Mouse (Mus musculus): ENCODE data around the gene Rras. TPM values are rescaled to one million over a fixed set of nuclear protein-coding genes. Genes with fewer than 3 reads are reported as not detected.

Gene Rras
- polyA plus RNA-seq, 1 experiment, result 55.1 TPM

- DNase-seq (ENCODE audit: low read depth in 1 of 2, low spot score in 2 of 2), result peak; percentile 93 to 99
- TF ChIP-seq CTCF (IDR thresholded peaks at IDR 0.05; ENCODE audit: extremely low read depth, insufficient read depth, insufficient read length, insufficient replicate concordance) (no peak), POLR2A (IDR thresholded peaks at IDR 0.05; ENCODE audit: low read depth, low read length) (peak; percentile 69)
- Histone ChIP-seq H3K27ac (ENCODE audit: insufficient read depth, low read length) (peak within 1 kb of the TSS; percentile 83), H3K27me3 (ENCODE audit: control insufficient read depth, insufficient read depth, low read length) (no peaks in the 10 kb centered on the region), H3K4me1 (ENCODE audit: control insufficient read depth, insufficient read depth, insufficient read length) (peaks cover 2% of the 10 kb centered on the region; the same call in 1 of the 2 replicates), H3K36me3 (ENCODE audit: control insufficient read depth, insufficient read depth, low read length) (peaks cover 8% of the 10 kb centered on the region), H3K4me3 (ENCODE audit: extremely low read depth, insufficient read depth, insufficient read length) (peak within 1 kb of the TSS; percentile 70)
- under 1% methylated on average over 42 of the region's 42 CpGs for whole genome bisulfite sequencing
Observed at GRCm38 (mm10) chr7:44986192-44986878, 31.4 kb upstream of the Rras start, which contains the start of gene Prmt1. Gene Prmt1, minus strand, starts transcription at chr7:44986568.

GRCm38 (mm10) chr7:44986879-44987718 lies 30.7 kb upstream of the Rras start:
- WGBS, result 1% methylated on average over 29 of the region's 29 CpGs

GRCm38 (mm10) chr7:44996672-44997071 lies 21.1 kb upstream of the Rras start:
- Histone ChIP-seq H3K27me3 (ENCODE audit: control insufficient read depth, insufficient read depth, low read length) (no peaks in the 10 kb centered on the region), H3K36me3 (ENCODE audit: control insufficient read depth, insufficient read depth, low read length) (peaks cover 28% of the 10 kb centered on the region), H3K4me1 (ENCODE audit: control insufficient read depth, insufficient read depth, insufficient read length) (peaks cover 17% of the 10 kb centered on the region; the same call in 1 of the 2 replicates), H3K4me3 (ENCODE audit: extremely low read depth, insufficient read depth, insufficient read length) (peak overlapping the region; percentile 92), H3K27ac (ENCODE audit: insufficient read depth, low read length) (peak overlapping the region; percentile 5; the same call in 1 of the 2 replicates)
- 9% methylated on average over 10 of the region's 10 CpGs for WGBS
- no peak for DNase-seq (ENCODE audit: low read depth in 1 of 2, low spot score in 2 of 2)
- no peak for TF ChIP-seq POLR2A (IDR thresholded peaks at IDR 0.05; ENCODE audit: low read depth, low read length)
- no peak for TF ChIP-seq CTCF (IDR thresholded peaks at IDR 0.05; ENCODE audit: extremely low read depth, insufficient read depth, insufficient read length, insufficient replicate concordance)

More at GRCm38 (mm10) chr7:44986879-44987718, 30.7 kb upstream of the Rras start:
- H3K36me3 ChIP-seq (ENCODE audit: control insufficient read depth, insufficient read depth, low read length), result peaks cover 6% of the 10 kb centered on the region
- peak overlapping the region; percentile 81 for H3K27ac ChIP-seq (ENCODE audit: insufficient read depth, low read length)
- H3K4me1 ChIP-seq (ENCODE audit: control insufficient read depth, insufficient read depth, insufficient read length), result peaks cover 2% of the 10 kb centered on the region; the same call in 1 of the 2 replicates
- no peak for DNase-seq (ENCODE audit: low read depth in 1 of 2, low spot score in 2 of 2)
- no peaks in the 10 kb centered on the region for H3K27me3 ChIP-seq (ENCODE audit: control insufficient read depth, insufficient read depth, low read length)
- TF ChIP-seq CTCF (IDR thresholded peaks at IDR 0.05; ENCODE audit: extremely low read depth, insufficient read depth, insufficient read length, insufficient replicate concordance), result no peak
- TF ChIP-seq POLR2A (IDR thresholded peaks at IDR 0.05; ENCODE audit: low read depth, low read length), result no peak; the same call in 1 of the 2 replicates
- peak overlapping the region; percentile 70 for H3K4me3 ChIP-seq (ENCODE audit: extremely low read depth, insufficient read depth, insufficient read length)

GRCm38 (mm10) chr7:44997231-44997939 lies 20.4 kb upstream of the Rras start, which contains the start of gene Irf3:
Gene Irf3, plus strand, starts transcription at chr7:44997648.
- H3K36me3 ChIP-seq (ENCODE audit: control insufficient read depth, insufficient read depth, low read length), result peaks cover 30% of the 10 kb centered on the region
- peak; percentile 91 for TF ChIP-seq POLR2A (IDR thresholded peaks at IDR 0.05; ENCODE audit: low read depth, low read length)
- no peak for TF ChIP-seq CTCF (IDR thresholded peaks at IDR 0.05; ENCODE audit: extremely low read depth, insufficient read depth, insufficient read length, insufficient replicate concordance)
- peaks cover 17% of the 10 kb centered on the region; the same call in 1 of the 2 replicates for H3K4me1 ChIP-seq (ENCODE audit: control insufficient read depth, insufficient read depth, insufficient read length)
- peak within 1 kb of the TSS; percentile 90 for H3K27ac ChIP-seq (ENCODE audit: insufficient read depth, low read length)
- no peaks in the 10 kb centered on the region for H3K27me3 ChIP-seq (ENCODE audit: control insufficient read depth, insufficient read depth, low read length)
- peak within 1 kb of the TSS; percentile 92 for H3K4me3 ChIP-seq (ENCODE audit: extremely low read depth, insufficient read depth, insufficient read length)
- under 1% methylated on average over 43 of the region's 43 CpGs for WGBS
- peak; percentile 96 to 97 for DNase-seq (ENCODE audit: low read depth in 1 of 2, low spot score in 2 of 2)

- peaks cover 17% of the 10 kb centered on the region; the same call in 1 of the 2 replicates for H3K4me1 ChIP-seq (ENCODE audit: control insufficient read depth, insufficient read depth, insufficient read length)
- H3K27me3 ChIP-seq (ENCODE audit: control insufficient read depth, insufficient read depth, low read length), result no peaks in the 10 kb centered on the region
- peak overlapping the region; percentile 75 for H3K4me3 ChIP-seq (ENCODE audit: extremely low read depth, insufficient read depth, insufficient read length)
- DNase-seq (ENCODE audit: low read depth in 1 of 2, low spot score in 2 of 2), result no peak
- 1% methylated on average over 15 of the region's 15 CpGs for WGBS
- peaks cover 30% of the 10 kb centered on the region for H3K36me3 ChIP-seq (ENCODE audit: control insufficient read depth, insufficient read depth, low read length)
- H3K27ac ChIP-seq (ENCODE audit: insufficient read depth, low read length), result peak overlapping the region; percentile 82
- TF ChIP-seq POLR2A (IDR thresholded peaks at IDR 0.05; ENCODE audit: low read depth, low read length), result no peak
- TF ChIP-seq CTCF (IDR thresholded peaks at IDR 0.05; ENCODE audit: extremely low read depth, insufficient read depth, insufficient read length, insufficient replicate concordance), result no peak
Observed at GRCm38 (mm10) chr7:44997940-44998428, 19.8 kb upstream of the Rras start.

GRCm38 (mm10) chr7:44998501-44998955 lies 19.2 kb upstream of the Rras start, which contains the start of gene Bcl2l12:
Gene Bcl2l12, minus strand, starts transcription at chr7:44998712.
- WGBS, result under 1% methylated on average over 18 of the region's 18 CpGs
- H3K4me1 ChIP-seq (ENCODE audit: control insufficient read depth, insufficient read depth, insufficient read length), result peaks cover 17% of the 10 kb centered on the region; the same call in 1 of the 2 replicates
- no peak for TF ChIP-seq CTCF (IDR thresholded peaks at IDR 0.05; ENCODE audit: extremely low read depth, insufficient read depth, insufficient read length, insufficient replicate concordance)
- TF ChIP-seq POLR2A (IDR thresholded peaks at IDR 0.05; ENCODE audit: low read depth, low read length), result no peak
- H3K36me3 ChIP-seq (ENCODE audit: control insufficient read depth, insufficient read depth, low read length), result peaks cover 35% of the 10 kb centered on the region
- peak within 1 kb of the TSS; percentile 82 for H3K27ac ChIP-seq (ENCODE audit: insufficient read depth, low read length)
- no peaks in the 10 kb centered on the region for H3K27me3 ChIP-seq (ENCODE audit: control insufficient read depth, insufficient read depth, low read length)
- no peak for DNase-seq (ENCODE audit: low read depth in 1 of 2, low spot score in 2 of 2)
- H3K4me3 ChIP-seq (ENCODE audit: extremely low read depth, insufficient read depth, insufficient read length), result peak within 1 kb of the TSS; percentile 75
